Mouse (Mus musculus) megakaryocyte, embryonic 14.5 days (primary cell): ENCODE results near the gene Cdc42ep2.

Experiments
- FLI1 ChIP-seq: IDR thresholded peaks from 2 replicates; pipeline ENCODE4 v1.6.1; 2012; ENCODE audit warnings: low read length, inconsistent platforms, mixed read lengths
- GATA1 ChIP-seq: IDR thresholded peaks from 3 replicates; pipeline ENCODE4 v1.6.1; 2012; ENCODE audit warnings: mixed read lengths, low read length, inconsistent platforms, borderline replicate concordance

GRCm38 (mm10) chr19:5967664-5968063 lies 43.0 kb upstream of the Cdc42ep2 start:
- no peak for TF ChIP-seq GATA1
- TF ChIP-seq FLI1, result no peak
